Mouse (Mus musculus): Measurements from ENCODE around the gene Pygb. TPM values are rescaled to one million over a fixed set of nuclear protein-coding genes. Genes with fewer than 3 reads are reported as not detected.

Gene Pygb
- polyA plus RNA-seq, 1 experiment = 23.8 TPM

DNA sequence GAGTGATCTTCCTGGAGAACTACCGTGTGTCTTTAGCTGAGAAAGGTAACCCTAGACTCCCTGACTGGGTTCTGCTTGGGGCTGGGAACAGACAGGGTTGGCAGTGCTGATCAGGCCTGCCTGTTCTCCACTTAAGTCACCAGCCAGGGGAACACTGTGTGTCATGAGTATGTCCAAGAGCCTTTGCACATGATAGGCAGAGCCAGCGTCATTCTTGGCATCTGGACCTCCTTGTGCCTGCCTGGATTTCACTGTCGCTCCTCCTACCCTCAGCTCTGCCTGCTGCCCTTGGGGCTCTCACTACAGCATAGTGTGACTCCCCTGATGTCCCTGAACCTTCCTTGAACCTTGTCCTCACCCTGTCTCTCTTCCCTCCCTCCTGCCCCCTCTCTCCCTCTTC, 39.9 kb downstream of the Pygb start:
- TF ChIP-seq MAX (IDR thresholded peaks at IDR 0.05; ENCODE audit: low read depth) (no peak), POLR2A (IDR thresholded peaks at IDR 0.05; ENCODE audit: insufficient read length, low read depth) (no peak), USF1 (IDR thresholded peaks at IDR 0.05; ENCODE audit: low read depth) (no peak), SRF (IDR thresholded peaks at IDR 0.05; ENCODE audit: control insufficient read depth, insufficient read length, low read depth) (no peak), POLR2AphosphoS2 (IDR thresholded peaks at IDR 0.05; ENCODE audit: insufficient read length, low read depth) (no peak)
- Histone ChIP-seq H3K27me3 (ENCODE audit: control insufficient read depth, insufficient read depth, insufficient read length) (no peaks in the 10 kb centered on the region), H3K4me2 (ENCODE audit: low read depth) (no peak overlapping the region), H3K36me3 (ENCODE audit: control insufficient read depth, insufficient read depth) (peaks cover 4% of the 10 kb centered on the region), H3ac (ENCODE audit: control insufficient read depth, insufficient read length) (no peak overlapping the region), H3K79me2 (ENCODE audit: control insufficient read depth, insufficient read depth) (no peaks in the 10 kb centered on the region), H3K4me3 (no peak overlapping the region)

DNA sequence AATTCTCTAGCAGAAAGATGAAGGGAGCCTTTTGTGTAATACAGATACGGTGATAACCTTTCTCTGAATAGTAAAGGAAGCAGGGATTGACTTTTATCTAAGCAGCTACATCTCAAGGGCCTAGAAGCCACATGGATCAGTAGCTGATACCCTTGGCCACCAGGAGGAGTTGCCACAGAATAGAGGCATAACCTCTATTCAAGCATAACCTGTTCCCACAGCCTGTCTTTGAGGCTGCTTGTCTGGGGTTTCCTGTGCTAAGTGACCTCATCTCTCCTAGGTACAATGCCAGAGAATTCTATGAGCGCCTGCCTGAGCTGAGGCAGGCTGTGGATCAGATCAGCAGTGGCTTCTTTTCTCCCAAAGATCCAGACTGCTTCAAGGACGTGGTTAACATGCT, 41.6 kb downstream of the Pygb start:
- Histone ChIP-seq H3K36me3 (ENCODE audit: control insufficient read depth, insufficient read depth) (peaks cover 10% of the 10 kb centered on the region), H3K4me3 (no peak overlapping the region), H3K27me3 (ENCODE audit: control insufficient read depth, insufficient read depth, insufficient read length) (no peaks in the 10 kb centered on the region), H3ac (ENCODE audit: control insufficient read depth, insufficient read length) (no peak overlapping the region), H3K4me2 (ENCODE audit: low read depth) (no peak overlapping the region), H3K79me2 (ENCODE audit: control insufficient read depth, insufficient read depth) (no peaks in the 10 kb centered on the region)
- TF ChIP-seq MAX (IDR thresholded peaks at IDR 0.05; ENCODE audit: low read depth) (no peak), E2F4 (IDR thresholded peaks at IDR 0.05; ENCODE audit: insufficient read depth) (no peak), MYOD1 (IDR thresholded peaks at IDR 0.05; ENCODE audit: control insufficient read depth in 1 of 3, insufficient read length in 2 of 3, low read depth in 2 of 3) (no peak)

DNA sequence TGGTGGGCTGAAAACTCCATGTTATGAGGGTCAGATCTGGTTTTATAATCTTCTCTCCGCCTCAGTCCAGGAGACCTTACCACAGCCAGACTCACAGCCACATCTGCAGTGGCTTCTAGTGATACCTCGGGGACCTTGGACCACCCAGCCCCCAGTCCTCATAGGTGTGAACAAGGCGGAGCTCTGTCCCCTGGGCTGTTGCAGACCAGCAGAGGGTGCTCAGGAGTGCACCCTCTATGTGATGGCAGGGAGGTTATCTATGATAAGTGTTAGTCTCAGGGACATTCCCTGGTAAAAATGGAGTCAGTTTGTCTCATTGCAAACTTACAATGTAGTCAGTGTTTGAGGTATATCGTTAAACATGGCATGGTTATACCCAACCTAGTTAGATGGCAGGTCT, 42.1 kb downstream of the Pygb start:
- no peak for TF ChIP-seq MAX (IDR thresholded peaks at IDR 0.05; ENCODE audit: low read depth)
- TF ChIP-seq USF1 (IDR thresholded peaks at IDR 0.05; ENCODE audit: low read depth) = no peak
- TF ChIP-seq REST (IDR thresholded peaks at IDR 0.05; ENCODE audit: insufficient read depth, insufficient read length) = no peak
- no peak for TF ChIP-seq SRF (IDR thresholded peaks at IDR 0.05; ENCODE audit: control insufficient read depth, insufficient read length, low read depth)
- no peak for TF ChIP-seq POLR2AphosphoS2 (IDR thresholded peaks at IDR 0.05; ENCODE audit: insufficient read length, low read depth)
- no peak for TF ChIP-seq MYOG (IDR thresholded peaks at IDR 0.05; ENCODE audit: control insufficient read depth in 1 of 3, insufficient read depth in 1 of 3, insufficient read length in 2 of 3, low read depth in 2 of 3)
- no peak for TF ChIP-seq E2F4 (IDR thresholded peaks at IDR 0.05; ENCODE audit: insufficient read depth)
- no peak for TF ChIP-seq POLR2A (IDR thresholded peaks at IDR 0.05; ENCODE audit: insufficient read length, low read depth)
- no peak for TF ChIP-seq TCF3 (IDR thresholded peaks at IDR 0.05; ENCODE audit: insufficient read length, low read depth)
- TF ChIP-seq CEBPB (IDR thresholded peaks at IDR 0.05; ENCODE audit: insufficient read depth, poor library complexity, severe bottlenecking) = no peak
- TF ChIP-seq MYOD1 (IDR thresholded peaks at IDR 0.05; ENCODE audit: control insufficient read depth in 1 of 3, insufficient read length in 2 of 3, low read depth in 2 of 3) = no peak
- no peak for TF ChIP-seq TCF12 (IDR thresholded peaks at IDR 0.05; ENCODE audit: insufficient read depth, poor library complexity, severe bottlenecking)
- Histone ChIP-seq H3K4me2 (ENCODE audit: low read depth) (no peak overlapping the region), H3K27me3 (ENCODE audit: control insufficient read depth, insufficient read depth, insufficient read length) (no peaks in the 10 kb centered on the region), H3ac (ENCODE audit: control insufficient read depth, insufficient read length) (no peak overlapping the region), H3K36me3 (ENCODE audit: control insufficient read depth, insufficient read depth) (peaks cover 10% of the 10 kb centered on the region), H3K79me2 (ENCODE audit: control insufficient read depth, insufficient read depth) (no peaks in the 10 kb centered on the region), H3K4me3 (no peak overlapping the region)

DNA sequence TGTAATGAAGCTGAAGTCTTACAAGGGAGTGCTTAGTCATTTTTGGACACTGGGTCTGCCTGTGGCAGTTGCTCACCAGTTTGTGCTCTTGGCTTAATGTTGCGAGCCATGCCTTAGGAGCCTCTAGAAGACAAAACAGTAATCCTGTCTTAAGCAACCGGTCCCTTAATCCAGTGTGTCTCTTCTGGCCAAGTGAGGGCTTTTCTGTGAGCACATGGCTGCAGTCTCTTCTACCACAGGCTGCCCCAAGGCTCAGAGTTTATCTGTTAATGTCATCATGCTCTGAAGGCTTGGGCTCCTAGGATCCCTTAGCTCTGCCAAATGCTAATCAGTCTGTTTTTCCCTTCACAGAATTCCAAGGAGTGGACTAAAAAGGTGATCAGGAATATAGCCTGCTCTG, 43.5 kb downstream of the Pygb start:
- H3K27me3 ChIP-seq (ENCODE audit: control insufficient read depth, insufficient read depth, insufficient read length) = no peaks in the 10 kb centered on the region
- TF ChIP-seq MAX (IDR thresholded peaks at IDR 0.05; ENCODE audit: low read depth) = no peak
- no peak for TF ChIP-seq SRF (IDR thresholded peaks at IDR 0.05; ENCODE audit: control insufficient read depth, insufficient read length, low read depth)
- TF ChIP-seq POLR2A (IDR thresholded peaks at IDR 0.05; ENCODE audit: insufficient read length, low read depth) = no peak
- TF ChIP-seq USF1 (IDR thresholded peaks at IDR 0.05; ENCODE audit: low read depth) = no peak
- TF ChIP-seq MYOD1 (IDR thresholded peaks at IDR 0.05; ENCODE audit: control insufficient read depth in 1 of 3, insufficient read length in 2 of 3, low read depth in 2 of 3) = no peak
- no peak for TF ChIP-seq TCF12 (IDR thresholded peaks at IDR 0.05; ENCODE audit: insufficient read depth, poor library complexity, severe bottlenecking)
- TF ChIP-seq MYOG (IDR thresholded peaks at IDR 0.05; ENCODE audit: control insufficient read depth in 1 of 3, insufficient read depth in 1 of 3, insufficient read length in 2 of 3, low read depth in 2 of 3) = no peak
- TF ChIP-seq POLR2AphosphoS2 (IDR thresholded peaks at IDR 0.05; ENCODE audit: insufficient read length, low read depth) = no peak
- TF ChIP-seq REST (IDR thresholded peaks at IDR 0.05; ENCODE audit: insufficient read depth, insufficient read length) = no peak
- TF ChIP-seq CEBPB (IDR thresholded peaks at IDR 0.05; ENCODE audit: insufficient read depth, poor library complexity, severe bottlenecking) = no peak
- TF ChIP-seq TCF3 (IDR thresholded peaks at IDR 0.05; ENCODE audit: insufficient read length, low read depth) = no peak
- TF ChIP-seq E2F4 (IDR thresholded peaks at IDR 0.05; ENCODE audit: insufficient read depth) = no peak
- no peak overlapping the region for H3K4me2 ChIP-seq (ENCODE audit: low read depth)
- peaks cover 10% of the 10 kb centered on the region for H3K36me3 ChIP-seq (ENCODE audit: control insufficient read depth, insufficient read depth)
- H3ac ChIP-seq (ENCODE audit: control insufficient read depth, insufficient read length) = no peak overlapping the region
- H3K79me2 ChIP-seq (ENCODE audit: control insufficient read depth, insufficient read depth) = no peaks in the 10 kb centered on the region
- no peak overlapping the region for H3K4me3 ChIP-seq

DNA sequence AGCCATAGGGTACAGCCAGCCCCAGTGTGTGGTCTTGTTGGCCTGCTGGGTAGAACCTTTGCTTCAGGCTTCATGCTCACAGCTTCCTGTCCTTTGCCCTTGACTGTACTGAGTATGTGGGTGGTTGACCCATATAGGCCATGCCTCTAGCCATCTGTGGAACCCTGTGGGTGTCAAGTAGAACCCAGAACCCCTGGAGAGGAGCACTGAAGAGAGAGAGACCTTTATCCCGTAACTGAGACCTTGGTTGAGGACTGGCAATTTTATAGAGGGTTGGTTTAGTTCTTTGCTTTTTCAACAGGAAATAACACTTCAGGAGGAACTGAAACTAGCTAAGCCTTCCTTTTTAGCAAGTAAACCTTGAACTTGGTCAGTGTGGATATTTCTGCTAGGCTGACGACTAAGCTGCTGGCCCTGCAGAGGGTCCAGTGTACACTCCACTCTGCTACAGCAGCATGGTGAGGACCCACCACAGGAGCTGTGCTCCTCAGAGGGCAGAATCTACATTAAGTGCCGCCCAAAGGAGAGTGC, 44.4 kb downstream of the Pygb start:
- Histone ChIP-seq H3K79me2 (ENCODE audit: control insufficient read depth, insufficient read depth) (no peaks in the 10 kb centered on the region), H3K27me3 (ENCODE audit: control insufficient read depth, insufficient read depth, insufficient read length) (no peaks in the 10 kb centered on the region), H3K4me2 (ENCODE audit: low read depth) (no peak overlapping the region), H3K36me3 (ENCODE audit: control insufficient read depth, insufficient read depth) (peaks cover 10% of the 10 kb centered on the region), H3ac (ENCODE audit: control insufficient read depth, insufficient read length) (no peak overlapping the region), H3K4me3 (no peak overlapping the region)
- TF ChIP-seq CEBPB (IDR thresholded peaks at IDR 0.05; ENCODE audit: insufficient read depth, poor library complexity, severe bottlenecking) (no peak), POLR2A (IDR thresholded peaks at IDR 0.05; ENCODE audit: insufficient read length, low read depth) (no peak), MYOD1 (IDR thresholded peaks at IDR 0.05; ENCODE audit: control insufficient read depth in 1 of 3, insufficient read length in 2 of 3, low read depth in 2 of 3) (no peak), SRF (IDR thresholded peaks at IDR 0.05; ENCODE audit: control insufficient read depth, insufficient read length, low read depth) (no peak), REST (IDR thresholded peaks at IDR 0.05; ENCODE audit: insufficient read depth, insufficient read length) (no peak), MYOG (IDR thresholded peaks at IDR 0.05; ENCODE audit: control insufficient read depth in 1 of 3, insufficient read depth in 1 of 3, insufficient read length in 2 of 3, low read depth in 2 of 3) (no peak), E2F4 (IDR thresholded peaks at IDR 0.05; ENCODE audit: insufficient read depth) (no peak), TCF12 (IDR thresholded peaks at IDR 0.05; ENCODE audit: insufficient read depth, poor library complexity, severe bottlenecking) (no peak), POLR2AphosphoS2 (IDR thresholded peaks at IDR 0.05; ENCODE audit: insufficient read length, low read depth) (no peak), USF1 (IDR thresholded peaks at IDR 0.05; ENCODE audit: low read depth) (no peak), MAX (IDR thresholded peaks at IDR 0.05; ENCODE audit: low read depth) (no peak), TCF3 (IDR thresholded peaks at IDR 0.05; ENCODE audit: insufficient read length, low read depth) (no peak)

Measured in myocyte (in vitro differentiated cells).